Mouse (Mus musculus): ENCODE results near the gene Itgb1.

Itgb1 gene

GRCm38 (mm10) chr8:128680548-128681325 is 4.7 kb upstream of the Itgb1 start:
- DNase-seq (ENCODE audit: extremely low read depth, insufficient read length, low spot score): no peak

DNA sequence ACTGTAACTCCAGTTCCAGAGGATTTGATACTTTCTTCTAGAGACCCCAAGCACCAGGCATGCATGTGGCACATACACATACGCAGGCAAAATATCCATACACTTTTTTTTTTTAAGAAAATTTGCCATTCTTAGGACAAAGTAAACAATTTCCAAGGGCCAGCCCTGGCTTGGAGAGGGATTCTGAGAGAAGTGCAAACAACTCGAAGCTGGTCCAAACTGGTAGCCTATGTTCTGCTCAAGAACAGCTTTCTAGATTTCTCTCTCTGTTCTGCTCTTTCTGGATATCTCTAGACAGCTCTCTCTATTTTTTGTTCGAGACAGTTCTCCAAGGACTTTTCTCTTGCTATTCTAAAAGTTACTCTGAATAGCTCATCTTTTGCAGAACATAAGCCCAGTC is 3.5 kb upstream of the Itgb1 start:
- DNase-seq (ENCODE audit: extremely low read depth, insufficient read length, low spot score): no peak

- DNase-seq (ENCODE audit: extremely low read depth, insufficient read length, low spot score): no peak
These were observed 596 bp upstream of the Itgb1 start for GRCm38 (mm10) chr8:128684609-128685506.

- no peak for DNase-seq (ENCODE audit: extremely low read depth, insufficient read length, low spot score)
These were observed 1.1 kb downstream of the Itgb1 start for GRCm38 (mm10) chr8:128686429-128686990.

DNA sequence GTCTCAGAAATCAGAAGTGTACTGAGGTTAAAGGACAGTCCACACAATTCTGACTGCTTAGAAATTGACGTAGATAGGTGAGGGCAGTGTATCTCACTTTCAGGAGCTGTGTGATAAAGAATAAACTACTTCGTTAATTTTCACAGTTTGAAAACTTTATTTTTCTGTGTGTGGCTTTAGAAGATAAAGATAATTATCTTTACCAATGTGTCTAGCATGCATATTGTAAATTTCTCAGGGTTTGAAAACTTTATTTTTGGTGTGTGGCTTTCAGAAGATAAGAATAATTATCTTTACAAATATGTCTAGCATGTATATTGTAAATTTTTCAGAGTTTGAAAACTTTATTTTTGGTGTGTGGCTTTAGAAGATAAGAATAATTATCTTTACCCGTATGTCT is 3.2 kb downstream of the Itgb1 start:
- DNase-seq (ENCODE audit: extremely low read depth, insufficient read length, low spot score): no peak

GRCm38 (mm10) chr8:128690056-128690455 is 4.6 kb downstream of the Itgb1 start:
- no peak for DNase-seq (ENCODE audit: extremely low read depth, insufficient read length, low spot score)

GRCm38 (mm10) chr8:128696701-128697397 is 11.4 kb downstream of the Itgb1 start:
- DNase-seq (ENCODE audit: extremely low read depth, insufficient read length, low spot score): no peak

DNA sequence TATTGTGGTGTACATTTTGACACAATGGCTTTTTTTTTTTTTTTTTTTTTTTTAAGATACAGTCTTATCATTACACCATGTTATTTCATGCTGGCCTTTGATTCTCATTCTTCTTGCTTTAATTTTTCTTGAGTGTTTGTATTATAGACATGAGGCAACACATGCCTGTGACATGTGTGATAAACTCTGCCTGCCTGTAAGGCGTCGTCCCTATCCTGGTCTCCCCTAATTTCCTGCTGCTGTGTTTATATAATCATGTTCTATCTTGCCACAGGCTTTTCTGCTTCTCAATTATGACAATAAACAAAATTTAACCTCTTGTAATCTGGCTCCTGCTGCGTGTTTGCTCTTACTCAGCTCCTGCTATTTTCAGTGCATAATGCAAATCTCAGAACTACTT is 12.5 kb downstream of the Itgb1 start:
- no peak for DNase-seq (ENCODE audit: extremely low read depth, insufficient read length, low spot score)

GRCm38 (mm10) chr8:128704376-128704775 is 18.9 kb downstream of the Itgb1 start:
- DNase-seq (ENCODE audit: extremely low read depth, insufficient read length, low spot score): peak; percentile 43

GRCm38 (mm10) chr8:128704836-128705235 is 19.4 kb downstream of the Itgb1 start:
- DNase-seq (ENCODE audit: extremely low read depth, insufficient read length, low spot score): no peak

- peak; percentile 34 for DNase-seq (ENCODE audit: extremely low read depth, insufficient read length, low spot score)
These were observed 23.8 kb downstream of the Itgb1 start for GRCm38 (mm10) chr8:128709261-128709660.

GRCm38 (mm10) chr8:128716184-128716583 is 30.7 kb downstream of the Itgb1 start:
- no peak for DNase-seq (ENCODE audit: extremely low read depth, insufficient read length, low spot score)

GRCm38 (mm10) chr8:128724819-128725218 is 39.4 kb downstream of the Itgb1 start:
- no peak for DNase-seq (ENCODE audit: extremely low read depth, insufficient read length, low spot score)

GRCm38 (mm10) chr8:128727213-128727612 is 41.8 kb downstream of the Itgb1 start:
- DNase-seq (ENCODE audit: extremely low read depth, insufficient read length, low spot score): no peak

GRCm38 (mm10) chr8:128732254-128732653 is 46.8 kb downstream of the Itgb1 start:
- no peak for DNase-seq (ENCODE audit: extremely low read depth, insufficient read length, low spot score)

GRCm38 (mm10) chr8:128734118-128734517 is 48.7 kb downstream of the Itgb1 start:
- DNase-seq (ENCODE audit: extremely low read depth, insufficient read length, low spot score): no peak

- no peak for DNase-seq (ENCODE audit: extremely low read depth, insufficient read length, low spot score)
These were observed 50.2 kb downstream of the Itgb1 start for GRCm38 (mm10) chr8:128735692-128736091.
